Mouse (Mus musculus) ES-E14 (cell line): Measurements from ENCODE around the gene Lsm5.

Experiments used
- CHD2 ChIP-seq: IDR thresholded peaks from 2 replicates; pipeline ENCODE4 v1.6.1; 2014; ENCODE audit warnings: mild to moderate bottlenecking, low read depth, low read length, inconsistent platforms
- ZNF384 ChIP-seq: IDR thresholded peaks from 2 replicates; pipeline ENCODE4 v1.6.1; 2012; ENCODE audit warnings: low read depth, low read length, inconsistent platforms

- TF ChIP-seq CHD2 (no peak), ZNF384 (no peak)
Observed at GRCm38 (mm10) chr6:56714574-56715269, 10.2 kb upstream of the Lsm5 start, which contains the start of gene Avl9.
